Mouse (Mus musculus) C2C12 (cell line): ENCODE measurements around the gene Ppp4r1.

Source experiments
- CEBPB ChIP-seq: IDR thresholded peaks from one replicate; pipeline ENCODE4 v1.6.1; 2011; ENCODE audit warnings: low read depth, mild to moderate bottlenecking, control low read depth, moderate library complexity
- CTCF ChIP-seq: IDR thresholded peaks from one replicate; pipeline ENCODE4 v1.5.1; 2011; ENCODE audit not compliant: control insufficient read depth, insufficient read depth, insufficient read length
- MAX ChIP-seq: IDR thresholded peaks from one replicate; pipeline ENCODE4 v1.6.1; 2011; ENCODE audit warnings: mild to moderate bottlenecking, control low read depth
- MYOD1 ChIP-seq: IDR thresholded peaks from one replicate; pipeline ENCODE4 v1.6.1; 2011; ENCODE audit warnings: low read depth; ENCODE audit not compliant: control insufficient read depth, insufficient read length
- MYOG ChIP-seq: IDR thresholded peaks from one replicate; pipeline ENCODE4 v1.6.1; 2011; ENCODE audit not compliant: control insufficient read depth, insufficient read length; ENCODE audit errors: extremely low read depth
- USF1 ChIP-seq: IDR thresholded peaks from one replicate; pipeline ENCODE4 v1.6.1; 2011; ENCODE audit warnings: low read depth, mild to moderate bottlenecking, control low read depth, moderate library complexity

DNA sequence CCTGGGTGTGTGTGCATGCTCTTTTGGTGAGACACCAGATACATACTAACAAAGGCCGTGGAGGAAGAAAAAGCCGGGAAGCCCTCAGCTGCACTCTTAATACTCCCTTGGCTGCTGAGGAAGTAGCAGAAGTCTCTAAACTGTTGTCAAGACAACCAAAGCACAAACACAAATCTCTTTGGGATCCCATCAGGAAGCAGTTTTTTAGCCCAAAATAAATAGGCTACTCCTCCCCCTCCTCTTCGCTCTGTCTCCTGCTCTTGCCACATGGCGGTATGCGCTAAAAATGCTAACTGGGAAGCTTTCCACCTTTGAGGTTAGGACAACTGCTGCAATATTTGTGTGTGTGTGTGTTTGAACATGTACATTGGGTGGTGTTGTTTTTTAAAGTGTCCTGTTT lies 13.9 kb upstream of the Ppp4r1 start:
- no peak for TF ChIP-seq MYOD1
- TF ChIP-seq CTCF = no peak
- TF ChIP-seq USF1 = no peak
- TF ChIP-seq MAX = no peak
- no peak for TF ChIP-seq MYOG
- TF ChIP-seq CEBPB = no peak
